Mouse (Mus musculus): ENCODE measurements around the gene Gdi2. TPM values are rescaled to one million over a fixed set of nuclear protein-coding genes. Genes with fewer than 3 reads are reported as not detected.
"Not testable (repeated sequence)": the region's sequence is repeated elsewhere in the genome, so short reads cannot be mapped to it uniquely, and the experiment has no call there.

The Gdi2 gene
- 408 and 409 TPM in 2 replicates for polyA plus RNA-seq (2015; fragmentation: Nextera tagmentation; extraction: Ambion mirVana)

DNA sequence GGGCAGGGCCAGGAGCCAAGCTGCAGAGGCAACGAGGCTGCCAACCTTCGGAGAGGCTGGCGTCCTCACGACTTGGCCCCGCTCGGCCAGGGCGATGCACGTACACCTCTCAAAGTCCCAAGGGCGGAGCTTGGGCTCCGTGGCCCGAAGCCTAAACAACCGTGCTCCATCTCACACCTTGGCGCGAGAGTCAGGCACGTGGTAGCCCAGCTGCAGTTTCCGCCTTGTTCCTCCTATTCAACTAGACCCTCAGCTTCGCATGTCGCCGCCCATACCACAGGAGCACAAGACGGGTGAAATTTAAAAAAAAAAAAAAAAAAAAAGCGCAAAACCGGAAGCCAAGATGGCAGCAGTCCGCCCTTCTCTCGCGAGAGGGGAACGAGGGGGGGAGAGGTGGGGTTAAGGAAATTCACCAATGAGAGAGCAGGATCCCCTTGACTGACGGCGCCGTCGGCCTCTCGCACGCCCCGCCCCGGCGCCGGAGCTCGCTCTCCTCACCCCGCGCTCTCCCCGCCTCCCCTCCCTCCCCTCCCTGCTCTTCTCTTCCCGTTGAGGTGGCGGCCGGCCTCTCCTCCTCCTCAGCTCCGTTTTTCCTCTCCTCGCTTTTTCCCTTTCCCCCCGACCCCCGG, at the start of gene Gdi2:
Gene Gdi2 (plus strand): TSS at position 470 of the 629 bp plus-strand sequence.
- H3K4me1 ChIP-seq: peaks cover 36% of the 10 kb centered on the region
- peak; percentile 98 for ATAC-seq (ENCODE audit: low FRiP score)
- peak within 1 kb of the TSS; percentile 81 for H3K4me2 ChIP-seq
- H3K4me3 ChIP-seq (replicated peaks): peak within 1 kb of the TSS; percentile 96
- no peaks in the 10 kb centered on the region for H3K27me3 ChIP-seq (replicated peaks)
- H3K36me3 ChIP-seq: no peaks in the 10 kb centered on the region
- WGBS: 1% methylated on average over 41 of the region's 47 CpGs
- H3K27ac ChIP-seq (replicated peaks): peak within 1 kb of the TSS; percentile 98
- no peaks in the 10 kb centered on the region for H3K9me3 ChIP-seq (replicated peaks)
- H3K9ac ChIP-seq (replicated peaks): peak within 1 kb of the TSS; percentile 99

DNA sequence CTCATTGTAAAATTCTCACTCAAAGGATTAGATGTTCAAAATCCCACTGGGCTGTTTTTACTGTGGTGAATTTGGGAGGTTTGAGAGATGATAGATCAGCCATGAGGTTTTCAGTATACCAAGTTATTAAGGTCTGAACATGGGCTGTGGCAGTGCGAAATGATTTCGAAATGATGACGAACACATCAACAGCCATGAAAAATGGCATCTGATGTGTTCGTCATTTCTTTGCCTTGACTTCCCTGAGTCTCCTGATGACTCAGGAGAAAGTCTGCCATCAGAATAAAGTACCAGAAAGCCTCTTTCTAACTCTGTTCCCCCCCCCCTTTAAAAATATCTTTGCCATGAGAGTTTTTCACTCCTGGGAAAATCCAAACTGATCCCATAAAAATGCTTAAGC, 42.3 kb upstream of the Gdi2 start:
- Histone ChIP-seq H3K36me3 (no peaks in the 10 kb centered on the region), H3K4me1 (no peaks in the 10 kb centered on the region), H3K9ac (replicated peaks) (no peak overlapping the region), H3K9me3 (replicated peaks) (no peaks in the 10 kb centered on the region), H3K4me2 (no peak overlapping the region), H3K4me3 (replicated peaks) (no peak overlapping the region), H3K27ac (replicated peaks) (no peak overlapping the region), H3K27me3 (replicated peaks) (no peaks in the 10 kb centered on the region)
- ATAC-seq (ENCODE audit: low FRiP score): no peak
- WGBS: 93% methylated on average over 4 of the region's 4 CpGs

- H3K9ac ChIP-seq (replicated peaks); H3K27me3 ChIP-seq (replicated peaks); H3K4me1 ChIP-seq; H3K27ac ChIP-seq (replicated peaks); H3K4me2 ChIP-seq; H3K36me3 ChIP-seq; H3K4me3 ChIP-seq (replicated peaks); H3K9me3 ChIP-seq (replicated peaks); ATAC-seq (ENCODE audit: low FRiP score): not testable (repeated sequence)
- whole genome bisulfite sequencing: 87% methylated on average over 6 of the region's 6 CpGs
These were observed 36.8 kb upstream of the Gdi2 start for GRCm38 (mm10) chr13:3501014-3501413.

DNA sequence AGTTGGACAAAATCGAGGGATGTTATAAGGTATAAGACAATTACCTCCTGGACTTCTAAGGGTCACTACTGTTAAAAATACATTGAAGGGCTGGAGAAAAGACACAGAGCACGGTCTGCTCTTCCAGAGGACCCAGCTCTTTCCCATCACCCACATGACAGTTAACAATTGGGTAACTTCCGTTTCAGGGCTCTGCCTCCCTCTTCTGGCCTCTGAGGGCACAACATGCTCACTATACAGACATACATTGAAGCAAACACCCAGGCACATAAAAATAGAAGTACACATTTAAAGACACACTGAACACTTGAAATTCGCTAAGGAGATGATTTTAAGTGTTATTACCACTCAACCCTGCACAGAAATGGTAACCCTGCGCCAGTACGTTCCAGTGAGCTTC, 22.5 kb upstream of the Gdi2 start:
- H3K27ac ChIP-seq (replicated peaks); H3K9me3 ChIP-seq (replicated peaks); H3K4me2 ChIP-seq: not testable (repeated sequence)

DNA sequence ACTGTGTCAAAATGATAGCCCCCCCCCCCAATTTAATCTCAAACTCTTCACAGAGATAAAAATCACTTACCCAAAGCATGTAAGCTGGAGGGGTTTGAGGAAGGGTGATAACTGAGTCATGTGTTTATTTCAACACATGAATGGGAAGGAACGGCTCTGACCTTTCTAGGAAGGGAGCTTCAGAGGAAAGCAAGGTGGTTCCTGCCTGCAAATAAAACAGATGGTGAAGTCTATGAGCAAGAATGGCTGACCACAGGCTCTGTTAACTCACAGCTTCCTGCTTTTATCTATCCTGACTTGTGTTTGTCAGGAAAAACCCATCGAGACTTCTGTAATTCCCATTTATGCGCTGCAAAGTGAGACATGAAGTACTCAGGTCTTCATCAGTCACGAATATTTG, 18.5 kb upstream of the Gdi2 start:
- H3K27me3 ChIP-seq (replicated peaks); H3K4me3 ChIP-seq (replicated peaks); H3K9me3 ChIP-seq (replicated peaks); H3K9ac ChIP-seq (replicated peaks); H3K4me1 ChIP-seq; ATAC-seq (ENCODE audit: low FRiP score); H3K36me3 ChIP-seq; H3K27ac ChIP-seq (replicated peaks); H3K4me2 ChIP-seq: not testable (repeated sequence)
- WGBS: 82% methylated on average over 3 of the region's 4 CpGs

More for the DNA sequence above, 22.5 kb upstream of the Gdi2 start:
- WGBS: 78% methylated on average over 6 of the region's 6 CpGs
- not testable (repeated sequence) for H3K4me3 ChIP-seq (replicated peaks); H3K36me3 ChIP-seq; ATAC-seq (ENCODE audit: low FRiP score); H3K27me3 ChIP-seq (replicated peaks); H3K9ac ChIP-seq (replicated peaks); H3K4me1 ChIP-seq

DNA sequence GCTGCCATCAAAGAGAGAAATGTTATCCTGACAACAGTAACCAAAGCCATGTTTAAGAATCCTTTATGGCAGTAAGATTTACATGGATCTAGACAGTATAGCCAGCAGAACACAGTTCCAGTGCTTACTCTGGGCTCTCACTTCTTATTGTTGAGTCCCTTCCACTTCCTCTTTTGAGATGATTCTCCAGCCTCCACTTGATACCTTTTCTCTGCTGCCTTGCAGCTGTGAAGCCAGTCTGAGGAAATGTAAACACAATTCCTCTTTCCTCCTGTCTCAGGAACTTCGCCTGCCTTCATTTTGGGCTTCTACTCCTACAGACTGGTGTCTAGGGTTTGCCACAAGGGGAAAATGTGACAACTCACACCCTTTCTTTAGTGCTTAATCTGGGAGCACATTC, 17.9 kb upstream of the Gdi2 start:
- H3K9ac ChIP-seq (replicated peaks); H3K27me3 ChIP-seq (replicated peaks); H3K9me3 ChIP-seq (replicated peaks); H3K4me3 ChIP-seq (replicated peaks); H3K4me1 ChIP-seq; H3K27ac ChIP-seq (replicated peaks); H3K4me2 ChIP-seq; H3K36me3 ChIP-seq; ATAC-seq (ENCODE audit: low FRiP score): not testable (repeated sequence)
- 38% methylated on average over 1 of the region's 1 CpGs for WGBS

DNA sequence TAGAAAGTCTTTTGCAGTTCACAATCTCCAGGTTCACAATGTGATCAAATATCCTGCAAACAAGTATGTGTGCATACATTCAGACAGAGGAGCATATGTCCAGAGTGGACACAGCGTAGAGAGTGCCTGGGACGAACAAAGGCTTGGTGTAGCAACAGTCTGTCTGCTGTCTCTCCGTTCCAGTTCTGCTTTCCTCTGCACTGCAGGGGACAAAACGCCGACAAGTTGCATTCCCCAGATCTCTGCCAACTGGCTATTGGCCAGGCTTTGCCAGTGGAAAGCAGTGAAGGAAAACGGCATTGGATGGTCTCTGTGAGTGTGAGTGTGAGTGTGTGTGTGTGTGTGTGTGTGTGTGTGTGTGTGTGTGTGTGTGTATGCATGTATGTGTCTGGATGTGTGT, 14.4 kb upstream of the Gdi2 start:
- no peak overlapping the region for H3K27ac ChIP-seq (replicated peaks)
- no peak for ATAC-seq (ENCODE audit: low FRiP score)
- no peaks in the 10 kb centered on the region for H3K4me1 ChIP-seq
- H3K27me3 ChIP-seq (replicated peaks): no peaks in the 10 kb centered on the region
- no peaks in the 10 kb centered on the region for H3K9me3 ChIP-seq (replicated peaks)
- H3K4me2 ChIP-seq: no peak overlapping the region
- H3K4me3 ChIP-seq (replicated peaks): no peak overlapping the region
- 58% methylated on average over 6 of the region's 6 CpGs for WGBS
- H3K36me3 ChIP-seq: no peaks in the 10 kb centered on the region
- no peak overlapping the region for H3K9ac ChIP-seq (replicated peaks)

- Histone ChIP-seq H3K4me2 (no peak overlapping the region), H3K36me3 (no peaks in the 10 kb centered on the region), H3K9me3 (replicated peaks) (no peaks in the 10 kb centered on the region), H3K4me1 (no peaks in the 10 kb centered on the region), H3K9ac (replicated peaks) (no peak overlapping the region), H3K27ac (replicated peaks) (no peak overlapping the region), H3K4me3 (replicated peaks) (no peak overlapping the region), H3K27me3 (replicated peaks) (no peaks in the 10 kb centered on the region)
- no peak for ATAC-seq (ENCODE audit: low FRiP score)
- 68% methylated on average over 1 of the region's 1 CpGs for WGBS
These were observed 13.9 kb upstream of the Gdi2 start for GRCm38 (mm10) chr13:3523946-3524345.

DNA sequence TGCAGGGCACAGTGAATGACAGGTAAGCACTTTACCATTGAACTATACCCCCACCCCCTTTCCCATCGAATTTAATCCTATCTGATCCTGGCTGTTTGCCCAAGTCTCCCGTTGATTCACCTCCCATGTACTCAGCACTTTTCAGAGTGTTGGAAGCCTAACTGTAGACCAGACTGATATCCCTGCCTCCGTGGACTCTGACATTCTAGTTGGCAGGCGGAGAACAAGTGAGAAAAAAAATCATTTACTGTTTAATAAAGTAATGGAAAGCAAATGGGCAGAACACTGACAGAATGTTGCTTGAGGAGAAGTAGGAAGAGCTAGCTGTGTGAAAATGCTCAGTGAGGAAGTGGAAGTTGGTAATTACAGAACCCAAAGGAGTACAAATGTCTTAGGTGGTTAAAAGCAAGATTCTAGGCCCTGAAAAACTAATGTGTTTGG, 12.2 kb upstream of the Gdi2 start:
- H3K4me2 ChIP-seq: no peak overlapping the region
- no peak overlapping the region for H3K9ac ChIP-seq (replicated peaks)
- H3K4me3 ChIP-seq (replicated peaks): no peak overlapping the region
- H3K27me3 ChIP-seq (replicated peaks): no peaks in the 10 kb centered on the region
- H3K9me3 ChIP-seq (replicated peaks): no peaks in the 10 kb centered on the region
- WGBS: 61% methylated on average over 4 of the region's 4 CpGs
- H3K36me3 ChIP-seq: no peaks in the 10 kb centered on the region
- no peak for ATAC-seq (ENCODE audit: low FRiP score)
- no peaks in the 10 kb centered on the region for H3K4me1 ChIP-seq
- H3K27ac ChIP-seq (replicated peaks): no peak overlapping the region

GRCm38 (mm10) chr13:3526328-3526727, 11.5 kb upstream of the Gdi2 start:
- H3K27me3 ChIP-seq (replicated peaks): no peaks in the 10 kb centered on the region
- no peak for ATAC-seq (ENCODE audit: low FRiP score)
- no peaks in the 10 kb centered on the region for H3K4me1 ChIP-seq
- H3K36me3 ChIP-seq: no peaks in the 10 kb centered on the region
- no peaks in the 10 kb centered on the region for H3K9me3 ChIP-seq (replicated peaks)
- no peak overlapping the region for H3K27ac ChIP-seq (replicated peaks)
- no peak overlapping the region for H3K4me2 ChIP-seq
- no peak overlapping the region for H3K4me3 ChIP-seq (replicated peaks)
- no peak overlapping the region for H3K9ac ChIP-seq (replicated peaks)
- WGBS: 84% methylated on average over 8 of the region's 8 CpGs

- no peaks in the 10 kb centered on the region for H3K4me1 ChIP-seq
- ATAC-seq (ENCODE audit: low FRiP score): no peak
- H3K27ac ChIP-seq (replicated peaks): no peak overlapping the region
- no peak overlapping the region for H3K4me3 ChIP-seq (replicated peaks)
- H3K27me3 ChIP-seq (replicated peaks): no peaks in the 10 kb centered on the region
- no peaks in the 10 kb centered on the region for H3K36me3 ChIP-seq
- WGBS: 63% methylated on average over 3 of the region's 3 CpGs
- H3K9me3 ChIP-seq (replicated peaks): no peaks in the 10 kb centered on the region
- H3K4me2 ChIP-seq: no peak overlapping the region
- H3K9ac ChIP-seq (replicated peaks): no peak overlapping the region
These were observed 7.4 kb upstream of the Gdi2 start for GRCm38 (mm10) chr13:3530451-3530850.

GRCm38 (mm10) chr13:3531176-3531575, 6.7 kb upstream of the Gdi2 start:
- not testable (repeated sequence) for H3K36me3 ChIP-seq; H3K4me2 ChIP-seq; H3K4me3 ChIP-seq (replicated peaks); H3K27ac ChIP-seq (replicated peaks); H3K9ac ChIP-seq (replicated peaks); ATAC-seq (ENCODE audit: low FRiP score); H3K9me3 ChIP-seq (replicated peaks); H3K4me1 ChIP-seq; H3K27me3 ChIP-seq (replicated peaks)
- 61% methylated on average over 2 of the region's 2 CpGs for WGBS
